Mouse (Mus musculus) G1E (cell line): Measurements from ENCODE around the gene Gm884.

ENCODE experiments used
- CTCF ChIP-seq: IDR thresholded peaks from 2 replicates; pipeline ENCODE4 v1.5.1; 2012; ENCODE audit warnings: low read depth, low read length, inconsistent platforms, mixed read lengths
- GATA1 ChIP-seq: IDR thresholded peaks from 2 replicates; pipeline ENCODE4 v1.6.1; 2012; ENCODE audit warnings: borderline replicate concordance, low read length, inconsistent platforms, mixed read lengths
- TAL1 ChIP-seq: conservative IDR thresholded peaks from 2 replicates; pipeline ENCODE4 v1.6.1; 2012; ENCODE audit warnings: low read depth, low read length, inconsistent platforms, mixed read lengths

GRCm38 (mm10) chr11:103556021-103556420, 64.9 kb downstream of the Gm884 start:
- no peak for TF ChIP-seq TAL1
- TF ChIP-seq CTCF, result no peak
- no peak for TF ChIP-seq GATA1
